Mouse (Mus musculus): ENCODE measurements at regions not wholly inside any gene's neighbourhood (a gene's known extent, or its start where the extent isn't known, plus 50 kb on each side); places are given as distances from the start of the nearest gene placed in this dataset.

- TF ChIP-seq CTCF (IDR thresholded peaks at IDR 0.05; ENCODE audit: borderline replicate concordance, insufficient read depth, low read depth, low read length), result no peak
- TF ChIP-seq POLR2A (IDR thresholded peaks at IDR 0.05; ENCODE audit: borderline replicate concordance, insufficient read depth, low read length), result no peak
Measured at GRCm38 (mm10) chr1:51643640-51644039, 165.4 kb upstream of the Nabp1 start.
